17 mouse cellular contexts compared by ENCODE assay signal in the genomic region with DNA sequence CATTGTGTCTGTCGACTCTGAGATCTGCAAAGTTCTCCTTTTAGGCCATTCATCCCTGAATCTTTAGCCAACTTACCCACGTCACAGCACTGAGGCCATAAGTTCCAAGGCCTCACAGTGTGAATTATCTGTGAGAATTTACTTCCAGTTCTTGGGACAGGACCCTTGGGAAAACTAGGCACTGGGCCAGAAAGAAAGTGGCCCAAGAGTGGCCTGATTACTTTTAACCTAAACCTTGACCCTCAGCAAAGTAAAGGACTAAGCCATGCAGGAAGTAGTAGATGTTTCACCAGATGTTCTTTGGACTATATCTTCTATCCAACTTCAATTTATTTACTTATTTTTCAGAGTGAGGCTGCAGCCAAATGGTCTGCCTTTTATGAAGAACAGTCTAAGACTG. TPM values are rescaled to one million over a fixed set of nuclear protein-coding genes. Genes with fewer than 3 reads are reported as not detected.
A peak's percentile ranks its signal among the peaks of the same experiment; 100 is the strongest.
DNase-seq lines count a peak whose midpoint lies in the region; ATAC-seq and TF ChIP-seq lines count a peak whose summit lies in the region.
"Had no signal": no experiment of that assay in that cellular context is flagged by ENCODE, and none has a peak within 500 bp of the region (broad histone marks: within the 10 kb centered on the region; RNA-seq: fewer than 3 reads in every experiment).

No protein-coding gene starts in this region.

- no peak for TF ChIP-seq EP300 in lung, postnatal 0 days (IDR thresholded peaks at IDR 0.05)

- H3K27ac ChIP-seq in heart, embryonic 11.5 days (ENCODE audit: low read depth, low read length): no peak overlapping the region
- H3K27ac ChIP-seq in lung, postnatal 0 days (ENCODE audit: low read length): no peak overlapping the region
- H3K27ac ChIP-seq: hindbrain, embryonic 14.5 days; liver, embryonic 13.5 days; neural tube, embryonic 12.5 days had no signal

- no peak for ATAC-seq in heart, embryonic 11.5 days (replicated peaks; ENCODE audit: insufficient number of reproducible peaks, low FRiP score, low TSS enrichment)
- peak; percentile 23; the same call in 1 of the 2 replicates for ATAC-seq in lung, postnatal 0 days
- ATAC-seq: forebrain, embryonic 14.5 days; Patski had no signal

- TF ChIP-seq CTCF in lung, postnatal 0 days (IDR thresholded peaks at IDR 0.05): no peak

- no peaks in the 10 kb centered on the region for H3K36me3 ChIP-seq in heart, embryonic 11.5 days (ENCODE audit: control insufficient read depth, insufficient read depth, low read length)
- no peaks in the 10 kb centered on the region for H3K36me3 ChIP-seq in lung, postnatal 0 days (ENCODE audit: insufficient read depth, low read length)
- H3K36me3 ChIP-seq: liver, embryonic 13.5 days; neural tube, embryonic 12.5 days had no signal

- no peaks in the 10 kb centered on the region for H3K9me3 ChIP-seq in heart, embryonic 11.5 days (replicated peaks; ENCODE audit: control insufficient read depth, low read length)
- H3K9me3 ChIP-seq in lung, postnatal 0 days (ENCODE audit: low read length): no peaks in the 10 kb centered on the region
- H3K9me3 ChIP-seq: liver, embryonic 13.5 days; neural tube, embryonic 12.5 days had no signal

- no peaks in the 10 kb centered on the region for H3K27me3 ChIP-seq in heart, embryonic 11.5 days (ENCODE audit: control insufficient read depth, insufficient read depth, low read length)
- H3K27me3 ChIP-seq in lung, postnatal 0 days (replicated peaks; ENCODE audit: insufficient read depth, low read length): no peaks in the 10 kb centered on the region
- H3K27me3 ChIP-seq: liver, embryonic 13.5 days; neural tube, embryonic 12.5 days had no signal

- no peaks in the 10 kb centered on the region for H3K4me1 ChIP-seq in heart, embryonic 11.5 days (ENCODE audit: control insufficient read depth, insufficient read depth, low read length)
- H3K4me1 ChIP-seq in lung, postnatal 0 days (ENCODE audit: insufficient read depth, low read depth, low read length): no peaks in the 10 kb centered on the region
- H3K4me1 ChIP-seq: liver, embryonic 13.5 days; neural tube, embryonic 12.5 days had no signal

- no peak overlapping the region for H3K4me3 ChIP-seq in heart, embryonic 11.5 days (ENCODE audit: low read depth, low read length)
- H3K4me3 ChIP-seq in lung, postnatal 0 days (ENCODE audit: low read depth, low read length): no peak overlapping the region
- H3K4me3 ChIP-seq: liver, embryonic 13.5 days; neural tube, embryonic 12.5 days had no signal

- H3K9ac ChIP-seq in heart, embryonic 11.5 days (ENCODE audit: low read depth, low read length): no peak overlapping the region
- H3K9ac ChIP-seq in lung, postnatal 0 days (replicated peaks; ENCODE audit: low read depth): no peak overlapping the region
- H3K9ac ChIP-seq: hindbrain, embryonic 14.5 days; liver, embryonic 13.5 days; neural tube, embryonic 12.5 days had no signal

- H3K4me2 ChIP-seq in heart, embryonic 11.5 days: no peak overlapping the region
- no peak overlapping the region for H3K4me2 ChIP-seq in lung, postnatal 0 days (replicated peaks; ENCODE audit: low read depth, low read length)
- H3K4me2 ChIP-seq: hindbrain, embryonic 14.5 days; liver, embryonic 13.5 days; neural tube, embryonic 12.5 days had no signal

- DNase-seq in heart, adult 11 months: peak; percentile 95
- no peak for DNase-seq in lung, postnatal 0 days (ENCODE audit: low spot score)
- no peak for DNase-seq in lung, adult 18-20 months
- DNase-seq in kidney, postnatal 14 days: peak; percentile 69
- DNase-seq in testis, postnatal 14 days (ENCODE audit: low spot score): peak; percentile 4
- DNase-seq in cerebellum, adult 9-10 months: no peak
- no peak for DNase-seq in spleen, adult 18-20 months
- DNase-seq: adrenal gland, adult 2 months; B cell, adult 2 months; cerebellum, adult 8-10 months; liver, embryonic 13.5 days had no signal

- 68% methylated on average over 2 of the region's 2 CpGs for WGBS in heart, embryonic 11.5 days (ENCODE audit: insufficient replicate concordance)
- WGBS in lung, postnatal 0 days: 44% methylated on average over 2 of the region's 2 CpGs

RNA-seq across cellular contexts. Expression of gene Ace2, which starts 13.6 kb away (rescaled TPM):
- polyA plus RNA-seq in heart, embryonic 11.5 days (2014; fragmentation: Nextera tagmentation; extraction: Ambion mirVana): 0.11 TPM in 1 of 2 replicates, not detected in the other
- polyA plus RNA-seq in lung, postnatal 0 days (2015; fragmentation: Nextera tagmentation; extraction: Ambion mirVana): 7.6 and 11.9 TPM in 2 replicates
- polyA plus RNA-seq: forebrain, embryonic 14.5 days; heart, embryonic 14.5 days; neural tube, embryonic 12.5 days had no signal

Comparison
In these comparisons a context has a peak if more than half of its experiments do, and no peak if none do; other contexts are left out.
1. DNase-seq: peak in heart, adult 11 months (single experiment), kidney, postnatal 14 days (single experiment) and testis, postnatal 14 days (single experiment); none in lung, postnatal 0 days (single experiment), lung, adult 18-20 months (0 of 2), cerebellum, adult 9-10 months (single experiment) and spleen, adult 18-20 months (0 of 2).